Mouse (Mus musculus) forebrain, postnatal 0 days (tissue): ENCODE data around the gene 1700015F17Rik. TPM values are rescaled to one million over a fixed set of nuclear protein-coding genes. Genes with fewer than 3 reads are reported as not detected.

Experiments
- ATAC-seq: fragments of 200-750 bp; cut with Nextera tagmentation; 2 replicates; pipeline ENCODE4 v1.8.0; 2017; ENCODE audit warnings: mild to moderate bottlenecking, moderate library complexity
- DNase-seq: peaks from one replicate; pipeline ENCODE4 v3.0.0-alpha.2; 2015
- H3K27ac ChIP-seq: fragments of 300-500 bp; sonication (generic); 2 replicates; pipeline ENCODE4 v1.5.1; 2014; ENCODE audit warnings: low read depth, mild to moderate bottlenecking, antibody characterized with exemption, low read length, moderate library complexity, mixed read lengths
- H3K27me3 ChIP-seq: fragments of 300-500 bp; sonication (generic); 2 replicates; pipeline ENCODE4 v1.6.1; 2014; ENCODE audit warnings: mild to moderate bottlenecking, low read length, mixed read lengths; ENCODE audit not compliant: insufficient read depth
- H3K36me3 ChIP-seq: fragments of 300-500 bp; sonication (generic); 2 replicates; pipeline ENCODE4 v1.6.1; 2014; ENCODE audit warnings: mild to moderate bottlenecking, moderate library complexity; ENCODE audit not compliant: insufficient read depth
- H3K4me1 ChIP-seq: fragments of 300-500 bp; sonication (generic); 2 replicates; pipeline ENCODE4 v1.6.1; 2014; ENCODE audit warnings: antibody characterized with exemption; ENCODE audit not compliant: insufficient read depth
- H3K4me2 ChIP-seq: fragments of 300-500 bp; sonication (generic); 2 replicates; pipeline ENCODE4 v1.6.1; 2014; ENCODE audit warnings: low read depth, mild to moderate bottlenecking, moderate library complexity
- H3K4me3 ChIP-seq: fragments of 300-500 bp; sonication (generic); 2 replicates; pipeline ENCODE4 v1.5.1; 2014; ENCODE audit warnings: low read depth, low read length, mixed read lengths
- H3K9ac ChIP-seq: fragments of 300-500 bp; sonication (generic); 2 replicates; pipeline ENCODE4 v1.6.1; 2014; ENCODE audit warnings: mild to moderate bottlenecking
- H3K9me3 ChIP-seq: fragments of 300-500 bp; sonication (generic); 2 replicates; pipeline ENCODE4 v1.6.1; 2016; ENCODE audit warnings: low read length
- CTCF ChIP-seq: sonication (generic); IDR thresholded peaks from 2 replicates; pipeline ENCODE4 v1.5.1; 2016; ENCODE audit warnings: antibody characterized with exemption, control low read depth, low read depth
- WGBS: fragments of 180-500 bp; shearing (Covaris S2); extraction: QIAGEN DNeasy Blood & Tissue Kit; methylation state at CpG from one replicate; pipeline ENCODE4 v1.1.7; 2014; 5-methylcytosine and 5-hydroxymethylcytosine counted together
- polyA plus RNA-seq: library from polyadenylated mRNA; unstranded; fragments of >200 nt; fragmentation: Nextera tagmentation; extraction: Ambion mirVana; gene quantifications from 2 replicates; pipeline ENCODE4 v1.2.1, GENCODE M21; 2015
- total RNA-seq: library from RNA; depleted of rRNA; stranded (reverse); fragments of >200 nt; gene quantifications from 2 replicates; pipeline ENCODE4 v1.2.3, GENCODE M21; 2014

Gene 1700015F17Rik
- total and polyA plus RNA-seq, 2 experiments from 2014 or later: 0.23 TPM; not detected in 1

GRCm38 (mm10) chr5:5508231-5508630 lies 29.3 kb upstream of the 1700015F17Rik start:
- 68% methylated on average over 10 of the region's 10 CpGs for WGBS
- no peaks in the 10 kb centered on the region for H3K27me3 ChIP-seq

GRCm38 (mm10) chr5:5507701-5508225 lies 28.8 kb upstream of the 1700015F17Rik start:
- 21% methylated on average over 20 of the region's 20 CpGs for WGBS
- H3K27me3 ChIP-seq: no peaks in the 10 kb centered on the region
- H3K4me3 ChIP-seq: no peak overlapping the region
- peak; percentile 74 for ATAC-seq
- peak; percentile 65 for DNase-seq
- 0 out of 2 replicates have a peak, but pooled peaks cover 4% of the 10 kb centered on the region for H3K4me1 ChIP-seq
- peak; percentile 68 for TF ChIP-seq CTCF
- H3K27ac ChIP-seq: no peak overlapping the region
- no peaks in the 10 kb centered on the region for H3K9me3 ChIP-seq
- H3K36me3 ChIP-seq: no peaks in the 10 kb centered on the region
- H3K4me2 ChIP-seq: peak overlapping the region; percentile 30
- no peak overlapping the region for H3K9ac ChIP-seq

More at GRCm38 (mm10) chr5:5508231-5508630, 29.3 kb upstream of the 1700015F17Rik start:
- Histone ChIP-seq H3K4me3 (no peak overlapping the region), H3K27ac (no peak overlapping the region), H3K4me1 (0 out of 2 replicates have a peak, but pooled peaks cover 4% of the 10 kb centered on the region), H3K9ac (no peak overlapping the region), H3K9me3 (no peaks in the 10 kb centered on the region), H3K4me2 (peak overlapping the region; percentile 30), H3K36me3 (no peaks in the 10 kb centered on the region)
- no peak for TF ChIP-seq CTCF
- ATAC-seq (peak; percentile 10), DNase-seq (no peak)

- Histone ChIP-seq H3K4me3 (no peak overlapping the region), H3K4me1 (no peaks in the 10 kb centered on the region), H3K27me3 (no peaks in the 10 kb centered on the region), H3K9ac (no peak overlapping the region), H3K4me2 (no peak overlapping the region), H3K36me3 (no peaks in the 10 kb centered on the region), H3K27ac (no peak overlapping the region), H3K9me3 (no peaks in the 10 kb centered on the region)
- ATAC-seq (no peak), DNase-seq (no peak)
- no peak for TF ChIP-seq CTCF
- 83% methylated on average over 13 of the region's 13 CpGs for WGBS
These were observed 25.5 kb upstream of the 1700015F17Rik start for GRCm38 (mm10) chr5:5504456-5504855.

GRCm38 (mm10) chr5:5503381-5503780 lies 24.4 kb upstream of the 1700015F17Rik start:
- Histone ChIP-seq H3K27ac (no peak overlapping the region), H3K9ac (no peak overlapping the region), H3K4me2 (no peak overlapping the region), H3K36me3 (no peaks in the 10 kb centered on the region), H3K9me3 (no peaks in the 10 kb centered on the region), H3K4me3 (no peak overlapping the region), H3K27me3 (no peaks in the 10 kb centered on the region), H3K4me1 (no peaks in the 10 kb centered on the region)
- no peak for TF ChIP-seq CTCF
- WGBS: 46% methylated on average over 4 of the region's 4 CpGs
- DNase-seq: no peak
- ATAC-seq: no peak

- no peaks in the 10 kb centered on the region; the same call in 1 of the 2 replicates for H3K27me3 ChIP-seq
- no peak overlapping the region for H3K9ac ChIP-seq
- DNase-seq (peak; percentile 68), ATAC-seq (peak; percentile 82)
- no peak for TF ChIP-seq CTCF
- H3K4me3 ChIP-seq: no peak overlapping the region
- H3K27ac ChIP-seq: no peak overlapping the region
- no peaks in the 10 kb centered on the region for H3K4me1 ChIP-seq
- no peaks in the 10 kb centered on the region for H3K9me3 ChIP-seq
- no peaks in the 10 kb centered on the region for H3K36me3 ChIP-seq
- 45% methylated on average over 2 of the region's 2 CpGs for WGBS
- H3K4me2 ChIP-seq: no peak overlapping the region
These were observed 22.6 kb upstream of the 1700015F17Rik start for GRCm38 (mm10) chr5:5501583-5501982.

- no peak for ATAC-seq
- WGBS: 31% methylated on average over 3 of the region's 3 CpGs
These were observed 17.4 kb upstream of the 1700015F17Rik start for GRCm38 (mm10) chr5:5496393-5496792.

GRCm38 (mm10) chr5:5495042-5495441 lies 16.1 kb upstream of the 1700015F17Rik start:
- no peaks in the 10 kb centered on the region for H3K9me3 ChIP-seq
- H3K27ac ChIP-seq: no peak overlapping the region
- no peak for TF ChIP-seq CTCF
- H3K9ac ChIP-seq: no peak overlapping the region
- no peaks in the 10 kb centered on the region for H3K36me3 ChIP-seq
- H3K4me2 ChIP-seq: no peak overlapping the region
- H3K27me3 ChIP-seq: peaks cover 7% of the 10 kb centered on the region
- H3K4me1 ChIP-seq: no peaks in the 10 kb centered on the region
- 82% methylated on average over 4 of the region's 4 CpGs for WGBS
- no peak for ATAC-seq
- no peak for DNase-seq
- H3K4me3 ChIP-seq: no peak overlapping the region

More at GRCm38 (mm10) chr5:5496393-5496792, 17.4 kb upstream of the 1700015F17Rik start:
- Histone ChIP-seq H3K9ac (no peak overlapping the region), H3K27ac (no peak overlapping the region), H3K36me3 (no peaks in the 10 kb centered on the region), H3K4me2 (no peak overlapping the region), H3K27me3 (peaks cover 7% of the 10 kb centered on the region), H3K9me3 (no peaks in the 10 kb centered on the region), H3K4me1 (no peaks in the 10 kb centered on the region), H3K4me3 (no peak overlapping the region)
- TF ChIP-seq CTCF: no peak
- no peak for DNase-seq
